Mouse (Mus musculus): ENCODE measurements around the gene Eif5a.
"Not testable (repeated sequence)": the region's sequence is repeated elsewhere in the genome, so short reads cannot be mapped to it uniquely, and the experiment has no call there.

The Eif5a gene

GRCm38 (mm10) chr11:69922012-69922756 is 426 bp upstream of the Eif5a start:
- no peak for DNase-seq (ENCODE audit: low read depth, low spot score)

- no peak for DNase-seq (ENCODE audit: low read depth, low spot score)
Measured at GRCm38 (mm10) chr11:69920266-69921031, 1.3 kb downstream of the Eif5a start.

GRCm38 (mm10) chr11:69919661-69920265 is 2.0 kb downstream of the Eif5a start:
- no peak for DNase-seq (ENCODE audit: low read depth, low spot score)

GRCm38 (mm10) chr11:69919053-69919452 is 2.7 kb downstream of the Eif5a start:
- DNase-seq (ENCODE audit: low read depth, low spot score) = no peak

- no peak for DNase-seq (ENCODE audit: low read depth, low spot score)
Measured at GRCm38 (mm10) chr11:69918118-69918517, 3.6 kb downstream of the Eif5a start.

- DNase-seq (ENCODE audit: low read depth, low spot score) = no peak
Measured at GRCm38 (mm10) chr11:69917379-69917948, 4.3 kb downstream of the Eif5a start.

GRCm38 (mm10) chr11:69916652-69917378 is 4.9 kb downstream of the Eif5a start:
- DNase-seq (ENCODE audit: low read depth, low spot score) = not testable (repeated sequence)

- no peak for DNase-seq (ENCODE audit: low read depth, low spot score)
Measured at GRCm38 (mm10) chr11:69915667-69916627, 5.8 kb downstream of the Eif5a start.

- DNase-seq (ENCODE audit: low read depth, low spot score) = no peak
Measured at GRCm38 (mm10) chr11:69914917-69915430, 6.8 kb downstream of the Eif5a start.

- no peak for DNase-seq (ENCODE audit: low read depth, low spot score)
Measured at GRCm38 (mm10) chr11:69914372-69914764, 7.4 kb downstream of the Eif5a start.

- DNase-seq (ENCODE audit: low read depth, low spot score) = peak; percentile 93
Measured at GRCm38 (mm10) chr11:69913554-69914371, 8.0 kb downstream of the Eif5a start, which contains the start of gene Gps2. Gene Gps2, plus strand, starts transcription at chr11:69913888.

- DNase-seq (ENCODE audit: low read depth, low spot score) = no peak
Measured at GRCm38 (mm10) chr11:69912716-69913530, 8.8 kb downstream of the Eif5a start.

GRCm38 (mm10) chr11:69911701-69912100 is 10.1 kb downstream of the Eif5a start:
- DNase-seq (ENCODE audit: low read depth, low spot score) = no peak

GRCm38 (mm10) chr11:69910781-69911560 is 10.8 kb downstream of the Eif5a start:
- DNase-seq (ENCODE audit: low read depth, low spot score) = no peak

- no peak for DNase-seq (ENCODE audit: low read depth, low spot score)
Measured at GRCm38 (mm10) chr11:69910177-69910576, 11.6 kb downstream of the Eif5a start.

GRCm38 (mm10) chr11:69909174-69909573 is 12.6 kb downstream of the Eif5a start:
- DNase-seq (ENCODE audit: low read depth, low spot score) = no peak

- DNase-seq (ENCODE audit: low read depth, low spot score) = no peak
Measured at GRCm38 (mm10) chr11:69908645-69909044, 13.1 kb downstream of the Eif5a start.

All from WW6 (cell line).